Mouse (Mus musculus) left cerebral cortex, adult 9 months (tissue): ENCODE data around the gene Calcoco2.
"Not testable (repeated sequence)": the region's sequence is repeated elsewhere in the genome, so short reads cannot be mapped to it uniquely, and the experiment has no call there.

ENCODE experiments used
- DNase-seq, 2 experiments: peaks; one replicate each; pipeline ENCODE4 v3.0.0; 2022; ENCODE audit warnings: low spot score in 2 of 2

Gene Calcoco2

GRCm38 (mm10) chr11:96111751-96112150 is at the start of gene Calcoco2:
Calcoco2 (minus strand) TSS chr11:96111964.
- DNase-seq: no peak

DNA sequence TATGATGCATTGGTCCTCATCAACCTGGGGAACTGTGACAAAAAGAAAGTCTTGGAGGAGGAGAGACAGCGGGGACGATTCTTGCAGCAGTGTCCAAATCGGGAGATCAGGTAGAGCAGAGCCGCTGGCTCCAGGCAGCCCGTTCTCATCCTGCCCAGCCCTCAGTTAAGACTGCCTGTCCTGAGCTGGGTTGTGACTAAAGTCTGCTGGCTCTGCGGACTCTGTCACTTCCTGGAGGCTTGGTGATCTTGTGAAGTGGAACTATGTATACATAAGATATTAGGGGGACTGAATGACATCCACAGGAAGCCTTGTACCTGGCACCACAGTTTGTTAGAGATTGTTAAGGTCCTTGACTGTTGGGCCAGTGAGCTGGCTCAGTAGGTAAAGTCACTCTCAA is 35.7 kb upstream of the Calcoco2 start:
- DNase-seq: no peak

GRCm38 (mm10) chr11:96145622-96146270 is 34.0 kb upstream of the Calcoco2 start:
- DNase-seq: peak in 1 of 2 experiments; percentile 54

GRCm38 (mm10) chr11:96143766-96144165 is 32.0 kb upstream of the Calcoco2 start:
- DNase-seq: no peak

- no peak for DNase-seq
Observed at GRCm38 (mm10) chr11:96140726-96141175, 29.0 kb upstream of the Calcoco2 start.

- DNase-seq: no peak
Observed at GRCm38 (mm10) chr11:96135847-96136246, 24.1 kb upstream of the Calcoco2 start.

DNA sequence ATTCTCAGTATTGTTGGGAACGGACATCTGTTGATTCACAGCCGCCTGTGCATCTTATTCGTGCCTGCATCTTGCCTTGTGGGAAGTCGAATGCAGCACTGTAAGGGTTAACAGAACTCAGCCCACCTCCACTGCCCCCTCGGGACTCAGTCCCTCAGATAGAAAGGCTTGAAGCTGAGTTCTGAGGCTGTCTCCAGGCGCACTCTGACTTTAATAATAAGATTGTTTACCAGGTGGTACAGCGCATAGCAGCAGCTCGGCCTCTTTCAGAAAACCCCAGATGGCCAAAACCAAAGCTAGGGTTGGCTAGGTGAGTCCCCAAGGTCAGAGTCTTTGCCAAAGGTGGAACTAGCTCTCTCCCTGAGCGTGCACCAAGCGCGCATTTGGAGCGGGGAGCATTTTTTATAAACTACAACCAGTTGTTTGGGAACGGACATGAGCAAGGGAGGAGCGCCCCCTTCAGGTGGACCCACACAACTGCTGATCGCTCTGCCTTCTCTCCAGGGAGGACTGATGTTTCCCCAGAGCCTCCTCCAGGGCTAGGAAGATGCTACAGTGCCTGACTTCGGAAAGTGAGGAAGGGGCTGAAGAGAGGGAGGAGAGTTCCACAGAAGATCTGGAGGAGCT is 21.6 kb upstream of the Calcoco2 start, which contains the start of gene Ttll6:
Gene Ttll6 (plus strand): TSS at position 548 of the 627 bp plus-strand sequence.
- DNase-seq: peak in 1 of 2 experiments; percentile 28

- no peak for DNase-seq
Observed at GRCm38 (mm10) chr11:96130606-96131005, 18.8 kb upstream of the Calcoco2 start.

- DNase-seq: no peak
Observed at GRCm38 (mm10) chr11:96124052-96124914, 12.5 kb upstream of the Calcoco2 start.

- not testable (repeated sequence) for DNase-seq
Observed at GRCm38 (mm10) chr11:96122806-96123205, 11.0 kb upstream of the Calcoco2 start.

- no peak for DNase-seq
Observed at GRCm38 (mm10) chr11:96119401-96119800, 7.6 kb upstream of the Calcoco2 start.

DNA sequence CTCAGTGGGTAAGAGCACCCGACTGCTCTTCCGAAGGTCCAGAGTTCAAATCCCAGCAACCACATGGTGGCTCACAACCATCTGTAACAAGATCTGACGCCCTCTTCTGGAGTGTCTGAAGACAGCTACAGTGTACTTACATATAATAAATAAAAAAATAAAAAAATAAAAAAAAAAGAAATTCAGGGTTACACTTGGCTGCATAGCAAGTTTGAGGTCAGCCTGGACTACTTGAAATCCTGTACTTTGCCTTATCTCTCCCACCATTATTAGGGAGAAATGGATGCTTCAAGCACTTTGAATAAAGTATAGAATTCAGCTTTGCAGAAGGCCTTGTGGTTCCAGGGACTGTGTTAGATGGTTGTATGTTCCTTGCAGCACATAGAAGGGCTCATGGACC is 5.2 kb upstream of the Calcoco2 start:
- not testable (repeated sequence) for DNase-seq

DNA sequence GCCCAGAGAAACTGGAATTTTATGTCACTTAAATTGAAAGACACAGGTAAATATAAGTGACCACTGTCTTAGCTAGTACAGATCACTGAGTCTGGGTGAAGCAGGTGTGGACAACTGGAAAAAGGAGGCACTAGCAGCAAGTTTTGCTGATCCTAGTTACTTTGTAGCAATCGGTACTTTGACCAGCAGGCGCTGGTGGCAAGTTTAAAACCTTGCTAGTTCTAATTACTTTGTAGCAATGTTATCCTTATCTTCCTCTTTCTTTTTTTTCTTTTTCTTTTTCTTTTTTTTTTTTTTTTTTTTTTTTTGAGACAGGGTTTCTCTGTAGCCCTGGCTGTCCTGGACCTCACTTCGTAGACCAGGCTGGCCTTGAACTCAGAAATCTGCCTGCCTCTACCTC is 4.4 kb upstream of the Calcoco2 start:
- DNase-seq: no peak

DNA sequence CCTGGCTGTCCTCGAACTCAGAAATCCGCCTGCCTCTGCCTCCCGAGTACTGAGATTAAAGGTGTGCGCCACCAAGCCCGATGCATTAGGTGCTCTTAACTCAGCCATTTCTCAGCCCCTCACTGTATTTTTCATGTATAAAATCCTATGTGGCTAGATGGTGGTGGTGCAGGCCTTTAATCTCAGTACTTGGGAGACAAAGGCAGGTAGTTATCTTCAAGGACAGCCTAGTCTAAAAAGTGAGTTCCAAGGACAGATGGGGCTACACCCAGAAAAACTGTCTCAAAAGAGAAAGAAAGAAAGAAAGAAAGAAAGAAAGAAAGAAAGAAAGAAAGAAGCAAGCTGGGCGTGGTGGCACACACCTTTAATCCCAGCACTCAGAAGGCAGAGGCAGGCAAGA is 3.7 kb upstream of the Calcoco2 start:
- no peak for DNase-seq

GRCm38 (mm10) chr11:96114077-96114476 is 2.3 kb upstream of the Calcoco2 start:
- no peak for DNase-seq

DNA sequence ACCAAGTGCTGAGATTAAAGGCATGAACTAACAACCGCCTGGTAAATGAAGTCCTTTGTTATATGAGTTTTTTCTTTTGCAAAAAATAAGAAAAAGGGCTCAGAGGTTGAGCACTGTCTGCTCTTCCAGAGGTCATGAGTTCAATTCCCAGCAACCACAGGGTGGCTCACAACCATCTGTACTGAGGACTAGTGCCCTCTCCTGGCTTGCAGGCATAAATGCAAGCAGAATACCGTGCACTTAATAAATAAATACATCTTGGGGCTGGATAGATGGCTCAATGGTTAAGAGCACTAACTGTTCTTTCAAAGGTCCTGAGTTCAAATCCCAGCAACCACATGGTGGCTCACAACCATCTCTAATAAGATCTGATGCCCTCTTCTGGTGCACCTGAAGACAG is 814 bp downstream of the Calcoco2 start:
- not testable (repeated sequence) for DNase-seq

DNA sequence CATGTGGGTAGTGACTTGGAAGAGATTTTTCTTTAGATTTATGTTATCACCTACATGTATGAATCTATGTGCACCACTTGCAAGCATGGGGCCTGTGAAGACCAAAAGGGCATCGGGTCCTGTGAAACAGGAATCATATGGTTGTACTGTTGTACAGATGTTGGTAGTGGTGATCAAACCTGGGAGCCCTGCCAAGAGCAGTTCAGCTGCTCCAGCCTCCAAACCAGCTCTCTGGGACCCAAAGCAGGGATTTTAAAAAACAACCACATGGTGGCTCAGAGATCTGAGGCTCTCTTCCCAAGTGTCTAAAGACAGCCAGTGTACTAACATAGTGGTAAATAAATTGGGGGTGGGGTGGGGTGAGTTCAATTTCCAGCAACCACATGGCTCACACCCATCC is 3.4 kb downstream of the Calcoco2 start:
- DNase-seq: no peak

- peak in 1 of 2 experiments; percentile 37 for DNase-seq
Observed at GRCm38 (mm10) chr11:96093361-96093760, 18.4 kb downstream of the Calcoco2 start.

DNA sequence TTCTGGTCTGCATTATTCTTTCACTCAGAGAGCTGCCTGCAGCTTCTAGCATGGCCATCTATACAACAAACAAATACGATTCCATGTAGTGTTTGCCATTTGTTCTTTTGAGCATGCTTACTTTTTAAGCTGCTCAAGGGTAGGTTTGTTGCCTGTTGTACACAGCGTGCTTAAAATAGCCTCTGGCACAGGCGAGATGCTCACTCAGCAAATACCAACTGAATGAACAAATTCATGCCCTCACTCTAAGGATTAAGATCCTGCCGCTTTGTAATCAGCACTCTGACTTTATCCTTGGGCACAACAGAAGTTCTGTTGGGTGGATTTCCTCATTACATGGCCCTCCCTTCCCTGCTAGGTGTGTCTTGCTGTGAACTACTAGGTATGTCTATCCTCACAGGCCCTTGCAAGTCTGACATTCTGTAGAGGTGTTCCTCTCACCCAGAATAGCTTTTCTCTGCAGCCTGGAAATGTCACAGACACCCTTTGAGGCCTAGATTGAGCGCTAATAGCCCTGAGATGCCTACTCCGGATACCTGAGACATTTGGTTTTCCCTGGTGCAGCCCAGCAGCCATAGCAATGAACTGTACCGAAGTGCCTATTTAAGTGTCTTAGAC is 19.0 kb downstream of the Calcoco2 start:
- DNase-seq: no peak

DNA sequence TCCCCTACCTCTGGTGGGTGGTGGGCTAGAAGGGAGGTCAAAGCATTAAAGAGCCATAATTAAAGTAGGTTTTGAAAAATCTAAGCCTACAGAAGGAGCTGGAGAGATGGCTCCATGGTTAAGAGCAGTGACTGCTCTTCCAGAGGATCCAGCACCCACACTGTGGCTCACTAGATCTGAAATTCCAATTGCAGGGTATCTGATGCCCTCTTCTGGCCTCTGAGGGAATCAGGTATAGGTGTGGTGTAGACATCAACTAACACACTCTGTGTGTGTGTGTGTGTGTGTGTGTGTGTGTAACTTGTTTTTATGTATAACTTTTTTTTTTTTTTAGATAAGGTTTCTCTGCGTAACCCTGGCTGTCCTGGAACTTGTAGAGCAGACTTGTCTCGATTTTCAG is 20.7 kb downstream of the Calcoco2 start:
- no peak for DNase-seq

DNA sequence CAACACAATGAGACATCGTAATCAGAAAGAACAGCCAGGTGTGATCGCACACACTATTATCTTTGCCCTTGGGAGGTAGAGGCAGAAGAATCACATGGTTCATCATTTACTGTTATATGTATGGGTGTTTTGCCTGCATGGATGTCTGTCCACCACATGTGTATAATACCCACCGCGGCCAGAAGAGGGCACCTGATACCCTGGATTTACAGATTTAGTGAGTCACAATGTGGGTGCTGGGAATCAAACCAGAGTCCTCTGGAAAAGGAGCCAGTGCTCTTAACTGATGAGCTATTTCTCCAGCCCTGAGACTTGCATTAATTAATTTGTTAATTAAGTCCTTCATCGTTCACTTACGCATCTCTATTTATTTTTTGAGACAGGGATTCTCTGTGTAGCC is 23.8 kb downstream of the Calcoco2 start:
- no peak for DNase-seq

- no peak for DNase-seq
Observed at GRCm38 (mm10) chr11:96082682-96083081, 29.1 kb downstream of the Calcoco2 start.
